Mouse (Mus musculus) liver, postnatal 0 days (tissue): ENCODE measurements around the gene Slc1a2.

Experiments
- CTCF ChIP-seq: sonication (generic); IDR thresholded peaks from 2 replicates; pipeline ENCODE4 v1.5.1; 2016; ENCODE audit warnings: antibody characterized with exemption, low read depth
- EP300 ChIP-seq: IDR thresholded peaks from 2 replicates; pipeline ENCODE4 v1.6.1; 2016; ENCODE audit warnings: antibody characterized with exemption, low read depth, mild to moderate bottlenecking

GRCm38 (mm10) chr2:102798149-102798548, 139.7 kb downstream of the Slc1a2 start:
- no peak for TF ChIP-seq EP300
- no peak for TF ChIP-seq CTCF
